Mouse (Mus musculus) gastrocnemius, postnatal 4 days (tissue): ENCODE measurements around the gene Mrpl2. TPM values are rescaled to one million over a fixed set of nuclear protein-coding genes. Genes with fewer than 3 reads are reported as not detected.

ENCODE experiments used
- DNase-seq, 2 experiments: peaks; one replicate each; pipeline ENCODE4 v3.0.0; 2021 to 2022; ENCODE audit warnings: low spot score in 2 of 2, mixed read lengths in 2 of 2
- long read RNA-seq, 2 experiments: library from polyadenylated mRNA; stranded (forward); transcript quantifications; one replicate each; pipeline ENCODE4 v2.0.0; 2021
- total RNA-seq, 2 experiments: library from RNA; stranded (reverse); gene quantifications; 2 replicates each; pipeline ENCODE4 v1.2.3; 2021

Mrpl2 gene
- total RNA-seq, result 100 to 1,000 TPM; 104 to 107 TPM
- long read RNA-seq, experiment 1, transcript Mrpl2-201 (7 exons, 1,031 nt), result major isoform, 93 of 97 reads
- long read RNA-seq, experiment 1, partial matches to known transcripts, result 0 of 97 reads
- long read RNA-seq, experiment 1, other reads (novel, unspliced or antisense), result 3 of 97 reads
- long read RNA-seq, experiment 2, transcript Mrpl2-201 (7 exons, 1,031 nt), result major isoform, 65 of 76 reads
- long read RNA-seq, experiment 2, partial matches to known transcripts, result 1 of 76 reads
- long read RNA-seq, experiment 2, other reads (novel, unspliced or antisense), result 7 of 76 reads

- peak; percentile 95 to 98 for DNase-seq
Measured at GRCm38 (mm10) chr17:46645561-46646321, at the start of gene Mrpl2, which contains the start of gene Klc4. TSS of gene Mrpl2 (plus strand) at chr17:46646229. TSS of gene Klc4 (minus strand) at chr17:46646022.

- no peak for DNase-seq
Measured at GRCm38 (mm10) chr17:46597956-46598355, 48.1 kb upstream of the Mrpl2 start.

GRCm38 (mm10) chr17:46598963-46599362 lies 47.1 kb upstream of the Mrpl2 start:
- DNase-seq, result no peak

GRCm38 (mm10) chr17:46600569-46600968 lies 45.5 kb upstream of the Mrpl2 start:
- DNase-seq, result no peak

- DNase-seq, result peak in 1 of 2 experiments; percentile 30
Measured at GRCm38 (mm10) chr17:46602212-46602611, 43.8 kb upstream of the Mrpl2 start.

GRCm38 (mm10) chr17:46603229-46603628 lies 42.8 kb upstream of the Mrpl2 start:
- DNase-seq, result no peak

- no peak for DNase-seq
Measured at GRCm38 (mm10) chr17:46605126-46605525, 40.9 kb upstream of the Mrpl2 start.

GRCm38 (mm10) chr17:46605987-46606386 lies 40.0 kb upstream of the Mrpl2 start:
- DNase-seq, result no peak

- DNase-seq, result no peak
Measured at GRCm38 (mm10) chr17:46609721-46610514, 36.1 kb upstream of the Mrpl2 start.

GRCm38 (mm10) chr17:46611316-46611715 lies 34.7 kb upstream of the Mrpl2 start:
- no peak for DNase-seq

- DNase-seq, result no peak
Measured at GRCm38 (mm10) chr17:46612189-46612588, 33.8 kb upstream of the Mrpl2 start.

GRCm38 (mm10) chr17:46612820-46613219 lies 33.2 kb upstream of the Mrpl2 start:
- DNase-seq, result no peak

- no peak for DNase-seq
Measured at GRCm38 (mm10) chr17:46613229-46613628, 32.8 kb upstream of the Mrpl2 start.

- no peak for DNase-seq
Measured at GRCm38 (mm10) chr17:46617799-46618198, 28.2 kb upstream of the Mrpl2 start.

GRCm38 (mm10) chr17:46618394-46618768 lies 27.6 kb upstream of the Mrpl2 start:
- DNase-seq, result no peak

GRCm38 (mm10) chr17:46618769-46619682 lies 27.0 kb upstream of the Mrpl2 start:
- DNase-seq, result no peak

GRCm38 (mm10) chr17:46619683-46620357 lies 26.2 kb upstream of the Mrpl2 start:
- DNase-seq, result no peak

- DNase-seq, result peak in 1 of 2 experiments; percentile 53
Measured at GRCm38 (mm10) chr17:46621324-46621723, 24.7 kb upstream of the Mrpl2 start.

GRCm38 (mm10) chr17:46622269-46622668 lies 23.8 kb upstream of the Mrpl2 start:
- DNase-seq, result no peak
